Mouse (Mus musculus) bone marrow, adult 2 months (tissue): ENCODE results near the gene Csf1.

Experiments used
- CTCF ChIP-seq: fragments of 200-500 bp; IDR thresholded peaks from 2 replicates; pipeline ENCODE4 v1.5.1; 2011; ENCODE audit warnings: low read length, control low read depth; ENCODE audit not compliant: control insufficient read depth, insufficient read depth
- POLR2A ChIP-seq: fragments of 200-500 bp; IDR thresholded peaks from 2 replicates; pipeline ENCODE4 v1.6.1; 2011; ENCODE audit warnings: low read depth, mild to moderate bottlenecking, control low read depth, low read length, borderline replicate concordance; ENCODE audit not compliant: control insufficient read depth

- TF ChIP-seq POLR2A (no peak), CTCF (no peak)
Measured at GRCm38 (mm10) chr3:107761446-107761845, 1.2 kb upstream of the Csf1 start.
